Mouse (Mus musculus): Measurements from ENCODE around the gene Srebf2. TPM values are rescaled to one million over a fixed set of nuclear protein-coding genes. Genes with fewer than 3 reads are reported as not detected.
A peak's percentile ranks its signal among the peaks of the same experiment; 100 is the strongest.

Srebf2 gene
- total and polyA plus RNA-seq, 3 experiments: 22.4 to 45.3 (median 24.2) TPM

- Histone ChIP-seq H3K27me3 (ENCODE audit: control insufficient read depth, insufficient read depth, low read length) (no peaks in the 10 kb centered on the region), H3K4me3 (no peak overlapping the region), H3K79me2 (replicated peaks; ENCODE audit: control insufficient read depth, insufficient read depth, low read length) (no peaks in the 10 kb centered on the region), H3K27ac (no peak overlapping the region), H3K9ac (ENCODE audit: low read depth, low read length) (no peak overlapping the region), H3K36me3 (ENCODE audit: control insufficient read depth, insufficient read depth, low read length) (no peaks in the 10 kb centered on the region), H3K4me1 (ENCODE audit: control insufficient read depth, insufficient read depth, low read length) (peaks cover 1% of the 10 kb centered on the region; the same call in 1 of the 2 replicates)
- 52% methylated on average over 5 of the region's 5 CpGs for WGBS
- TF ChIP-seq EP300 (IDR thresholded peaks at IDR 0.05; ENCODE audit: insufficient read depth, low read depth, low read length): no peak
- no peak for TF ChIP-seq POLR2A (IDR thresholded peaks at IDR 0.05; ENCODE audit: insufficient read depth, low read depth, low read length)
- TF ChIP-seq CTCF (IDR thresholded peaks at IDR 0.05): no peak
- DNase-seq: no peak
- intact Hi-C loops (cut with DNase I): no loop called here
Measured at GRCm38 (mm10) chr15:82186931-82187330, 40.0 kb downstream of the Srebf2 start.

- H3K36me3 ChIP-seq (ENCODE audit: control insufficient read depth, insufficient read depth, low read length): no peaks in the 10 kb centered on the region
- H3K9ac ChIP-seq (ENCODE audit: low read depth, low read length): no peak overlapping the region
- H3K27me3 ChIP-seq (ENCODE audit: control insufficient read depth, insufficient read depth, low read length): no peaks in the 10 kb centered on the region
- H3K79me2 ChIP-seq (replicated peaks; ENCODE audit: control insufficient read depth, insufficient read depth, low read length): no peaks in the 10 kb centered on the region
- DNase-seq: no peak
- 90% methylated on average over 4 of the region's 4 CpGs for WGBS
- TF ChIP-seq POLR2A (IDR thresholded peaks at IDR 0.05; ENCODE audit: insufficient read depth, low read depth, low read length): no peak
- intact Hi-C loops (cut with DNase I): no loop called here
- no peak overlapping the region for H3K27ac ChIP-seq
- no peak overlapping the region for H3K4me3 ChIP-seq
- H3K4me1 ChIP-seq (ENCODE audit: control insufficient read depth, insufficient read depth, low read length): peaks cover 1% of the 10 kb centered on the region; the same call in 1 of the 2 replicates
Measured at GRCm38 (mm10) chr15:82187401-82187800, 40.4 kb downstream of the Srebf2 start.

- H3K36me3 ChIP-seq (ENCODE audit: control insufficient read depth, insufficient read depth, low read length): no peaks in the 10 kb centered on the region
- no peak overlapping the region for H3K4me3 ChIP-seq
- no peak for DNase-seq
- intact Hi-C loops (cut with DNase I): no loop called here
- H3K79me2 ChIP-seq (replicated peaks; ENCODE audit: control insufficient read depth, insufficient read depth, low read length): no peaks in the 10 kb centered on the region
- H3K27ac ChIP-seq: no peak overlapping the region
- H3K27me3 ChIP-seq (ENCODE audit: control insufficient read depth, insufficient read depth, low read length): no peaks in the 10 kb centered on the region
- H3K4me1 ChIP-seq (ENCODE audit: control insufficient read depth, insufficient read depth, low read length): peaks cover 1% of the 10 kb centered on the region; the same call in 1 of the 2 replicates
- TF ChIP-seq EP300 (IDR thresholded peaks at IDR 0.05; ENCODE audit: insufficient read depth, low read depth, low read length) (no peak), CTCF (IDR thresholded peaks at IDR 0.05) (no peak), POLR2A (IDR thresholded peaks at IDR 0.05; ENCODE audit: insufficient read depth, low read depth, low read length) (no peak)
- H3K9ac ChIP-seq (ENCODE audit: low read depth, low read length): no peak overlapping the region
- WGBS: 94% methylated on average over 1 of the region's 1 CpGs
Measured at GRCm38 (mm10) chr15:82187924-82188323, 40.9 kb downstream of the Srebf2 start.

- WGBS: 79% methylated on average over 10 of the region's 10 CpGs
- H3K4me1 ChIP-seq (ENCODE audit: control insufficient read depth, insufficient read depth, low read length): peaks cover 1% of the 10 kb centered on the region; the same call in 1 of the 2 replicates
- H3K27ac ChIP-seq: no peak overlapping the region
- no peak overlapping the region for H3K9ac ChIP-seq (ENCODE audit: low read depth, low read length)
- no peaks in the 10 kb centered on the region for H3K79me2 ChIP-seq (replicated peaks; ENCODE audit: control insufficient read depth, insufficient read depth, low read length)
- H3K36me3 ChIP-seq (ENCODE audit: control insufficient read depth, insufficient read depth, low read length): no peaks in the 10 kb centered on the region
- intact Hi-C loops (cut with DNase I): no loop called here
- H3K4me3 ChIP-seq: no peak overlapping the region
- TF ChIP-seq CTCF (IDR thresholded peaks at IDR 0.05): peak; percentile 61
- TF ChIP-seq EP300 (IDR thresholded peaks at IDR 0.05; ENCODE audit: insufficient read depth, low read depth, low read length): peak; percentile 54; the same call in 1 of the 2 replicates
- no peak for TF ChIP-seq POLR2A (IDR thresholded peaks at IDR 0.05; ENCODE audit: insufficient read depth, low read depth, low read length)
- peak; percentile 59 to 66 for DNase-seq
- H3K27me3 ChIP-seq (ENCODE audit: control insufficient read depth, insufficient read depth, low read length): no peaks in the 10 kb centered on the region
Measured at GRCm38 (mm10) chr15:82188481-82189240, 41.7 kb downstream of the Srebf2 start.

- WGBS: 89% methylated on average over 8 of the region's 8 CpGs
- TF ChIP-seq CTCF (IDR thresholded peaks at IDR 0.05) (no peak), POLR2A (IDR thresholded peaks at IDR 0.05; ENCODE audit: insufficient read depth, low read depth, low read length) (no peak), EP300 (IDR thresholded peaks at IDR 0.05; ENCODE audit: insufficient read depth, low read depth, low read length) (no peak)
- Histone ChIP-seq H3K27me3 (ENCODE audit: control insufficient read depth, insufficient read depth, low read length) (no peaks in the 10 kb centered on the region), H3K4me3 (no peak overlapping the region), H3K9ac (ENCODE audit: low read depth, low read length) (no peak overlapping the region), H3K4me1 (ENCODE audit: control insufficient read depth, insufficient read depth, low read length) (no peaks in the 10 kb centered on the region), H3K36me3 (ENCODE audit: control insufficient read depth, insufficient read depth, low read length) (no peaks in the 10 kb centered on the region), H3K79me2 (replicated peaks; ENCODE audit: control insufficient read depth, insufficient read depth, low read length) (no peaks in the 10 kb centered on the region), H3K27ac (no peak overlapping the region)
- no peak for DNase-seq
- intact Hi-C loops (cut with DNase I): no loop called here
Measured at GRCm38 (mm10) chr15:82192617-82193016, 45.6 kb downstream of the Srebf2 start.

GRCm38 (mm10) chr15:82196300-82196699, 49.3 kb downstream of the Srebf2 start:
- H3K27ac ChIP-seq: no peak overlapping the region
- intact Hi-C loops (cut with DNase I): no loop called here
- H3K4me1 ChIP-seq (ENCODE audit: control insufficient read depth, insufficient read depth, low read length): no peaks in the 10 kb centered on the region
- H3K27me3 ChIP-seq (ENCODE audit: control insufficient read depth, insufficient read depth, low read length): no peaks in the 10 kb centered on the region
- no peak for DNase-seq
- TF ChIP-seq CTCF (IDR thresholded peaks at IDR 0.05) (no peak), EP300 (IDR thresholded peaks at IDR 0.05; ENCODE audit: insufficient read depth, low read depth, low read length) (no peak), POLR2A (IDR thresholded peaks at IDR 0.05; ENCODE audit: insufficient read depth, low read depth, low read length) (no peak)
- no peak overlapping the region for H3K9ac ChIP-seq (ENCODE audit: low read depth, low read length)
- H3K79me2 ChIP-seq (replicated peaks; ENCODE audit: control insufficient read depth, insufficient read depth, low read length): no peaks in the 10 kb centered on the region
- no peaks in the 10 kb centered on the region for H3K36me3 ChIP-seq (ENCODE audit: control insufficient read depth, insufficient read depth, low read length)
- H3K4me3 ChIP-seq: no peak overlapping the region
- 90% methylated on average over 12 of the region's 12 CpGs for WGBS
